Mouse (Mus musculus) CH12.LX (cell line): ENCODE data around the gene Pcdh7. TPM values are rescaled to one million over a fixed set of nuclear protein-coding genes. Genes with fewer than 3 reads are reported as not detected.

Experiments
- DNase-seq: peaks from one replicate; pipeline ENCODE4 v3.0.0-alpha.2; 2013; ENCODE audit errors: extremely low read depth
- H3K27ac ChIP-seq: 2 replicates; pipeline ENCODE4 v1.5.1; 2012; ENCODE audit warnings: low read depth, mild to moderate bottlenecking, control low read depth, moderate library complexity; ENCODE audit not compliant: insufficient read depth
- H3K27me3 ChIP-seq: replicated peaks from 2 replicates; pipeline ENCODE3; 2012; ENCODE audit warnings: inconsistent platforms
- H3K36me3 ChIP-seq, 2 experiments: replicated peaks in 1 of 2; 2 replicates each; pipeline versions ENCODE3 to v1.6.1; 2012; ENCODE audit warnings: inconsistent platforms in 1 of 2, low read length in 1 of 2, mild to moderate bottlenecking in 1 of 2, mixed read lengths in 1 of 2, moderate library complexity in 1 of 2; ENCODE audit not compliant: control insufficient read depth in 1 of 2, insufficient read depth in 1 of 2
- H3K4me1 ChIP-seq, 2 experiments: 2 replicates each; pipeline ENCODE4 v1.6.1; 2012; ENCODE audit warnings: inconsistent platforms in 1 of 2, moderate library complexity in 1 of 2; ENCODE audit not compliant: insufficient read depth in 2 of 2, control insufficient read depth in 1 of 2
- H3K4me2 ChIP-seq: 2 replicates; pipeline ENCODE4 v1.6.1; 2012; ENCODE audit warnings: low read depth, mild to moderate bottlenecking, control low read depth; ENCODE audit not compliant: poor library complexity, insufficient read depth, severe bottlenecking
- H3K4me3 ChIP-seq, 3 experiments: fragments of 150-350 bp in 1 of 3; sonication (generic) in 1 of 3; replicated peaks in 1 of 3; 2 replicates each; pipeline versions ENCODE3 to v1.5.1; 2011 to 2012; ENCODE audit warnings: low read depth in 2 of 3, low read length in 2 of 3, mild to moderate bottlenecking in 2 of 3, moderate library complexity in 2 of 3, control low read depth in 1 of 3, improper control_type of control experiment in 1 of 3, inconsistent platforms in 1 of 3, mixed read lengths in 1 of 3; ENCODE audit not compliant: poor library complexity in 1 of 3
- H3K79me2 ChIP-seq: replicated peaks from 2 replicates; pipeline ENCODE4 v1.6.1; 2012; ENCODE audit warnings: mild to moderate bottlenecking, moderate library complexity; ENCODE audit not compliant: control insufficient read depth, poor library complexity, insufficient read depth, severe bottlenecking; ENCODE audit errors: extremely low read depth
- H3K9ac ChIP-seq: 2 replicates; pipeline ENCODE4 v1.6.1; 2012; ENCODE audit warnings: low read depth, mild to moderate bottlenecking, control low read depth, moderate library complexity; ENCODE audit not compliant: insufficient read depth
- H3K9me3 ChIP-seq: replicated peaks from 2 replicates; pipeline ENCODE3; 2012; ENCODE audit warnings: low read length, inconsistent platforms, mixed read lengths
- BHLHE40 ChIP-seq: IDR thresholded peaks from 2 replicates; pipeline ENCODE4 v1.6.1; 2011; ENCODE audit warnings: mild to moderate bottlenecking, low read depth, low read length, improper control_type of control experiment
- CHD2 ChIP-seq: IDR thresholded peaks from 2 replicates; pipeline ENCODE4 v1.6.1; 2011; ENCODE audit warnings: low read length, improper control_type of control experiment
- E2F4 ChIP-seq: IDR thresholded peaks from 2 replicates; pipeline ENCODE4 v1.6.1; 2011; ENCODE audit warnings: low read depth, low read length, improper control_type of control experiment; ENCODE audit not compliant: insufficient replicate concordance
- EP300 ChIP-seq: IDR thresholded peaks from 2 replicates; pipeline ENCODE4 v1.6.1; 2011; ENCODE audit warnings: low read length, improper control_type of control experiment
- JUN ChIP-seq: IDR thresholded peaks from 2 replicates; pipeline ENCODE4 v1.6.1; 2011; ENCODE audit warnings: low read depth, mild to moderate bottlenecking, low read length, improper control_type of control experiment, moderate library complexity; ENCODE audit not compliant: insufficient read depth
- JUND ChIP-seq: conservative IDR thresholded peaks from 2 replicates; pipeline ENCODE4 v1.6.1; 2011; ENCODE audit warnings: low read depth, low read length, improper control_type of control experiment
- KAT2A ChIP-seq: IDR thresholded peaks from 2 replicates; pipeline ENCODE4 v1.6.1; 2012; ENCODE audit warnings: low read length, improper control_type of control experiment, inconsistent platforms; ENCODE audit not compliant: insufficient replicate concordance
- MAFK ChIP-seq: IDR thresholded peaks from 2 replicates; pipeline ENCODE4 v1.6.1; 2011; ENCODE audit warnings: low read length, improper control_type of control experiment; ENCODE audit not compliant: insufficient replicate concordance
- MAX ChIP-seq: IDR thresholded peaks from 2 replicates; pipeline ENCODE4 v1.6.1; 2011; ENCODE audit warnings: low read length, improper control_type of control experiment
- MAZ ChIP-seq: IDR thresholded peaks from 2 replicates; pipeline ENCODE4 v1.6.1; 2012; ENCODE audit warnings: low read depth, mild to moderate bottlenecking, inconsistent platforms, low read length, improper control_type of control experiment, moderate library complexity
- MXI1 ChIP-seq: IDR thresholded peaks from 2 replicates; pipeline ENCODE4 v1.6.1; 2011; ENCODE audit warnings: mild to moderate bottlenecking, low read depth, low read length, improper control_type of control experiment
- MYC ChIP-seq: IDR thresholded peaks from 2 replicates; pipeline ENCODE4 v1.6.1; 2011; ENCODE audit warnings: low read depth, mild to moderate bottlenecking, improper control_type of control experiment, low read length
- NELFE ChIP-seq: IDR thresholded peaks from 2 replicates; pipeline ENCODE4 v1.6.1; 2011; ENCODE audit warnings: low read depth, low read length, improper control_type of control experiment
- POLR2AphosphoS2 ChIP-seq: IDR thresholded peaks from 2 replicates; pipeline ENCODE4 v1.6.1; 2011; ENCODE audit warnings: low read depth, low read length, improper control_type of control experiment
- SMC3 ChIP-seq: IDR thresholded peaks from 2 replicates; pipeline ENCODE4 v1.6.1; 2011; ENCODE audit warnings: low read depth, low read length, improper control_type of control experiment
- TBP ChIP-seq: conservative IDR thresholded peaks from 2 replicates; pipeline ENCODE4 v1.6.1; 2011; ENCODE audit warnings: low read depth, low read length, improper control_type of control experiment
- TCF12 ChIP-seq: IDR thresholded peaks from 2 replicates; pipeline ENCODE4 v1.6.1; 2014; ENCODE audit warnings: low read depth, mild to moderate bottlenecking, inconsistent platforms, low read length, improper control_type of control experiment
- UBTF ChIP-seq: IDR thresholded peaks from 2 replicates; pipeline ENCODE4 v1.6.1; 2012; ENCODE audit warnings: low read depth, mild to moderate bottlenecking, inconsistent platforms, low read length, improper control_type of control experiment, moderate library complexity
- USF1 ChIP-seq: IDR thresholded peaks from 2 replicates; pipeline ENCODE4 v1.6.1; 2014; ENCODE audit warnings: low read depth, mild to moderate bottlenecking, inconsistent platforms, low read length, improper control_type of control experiment
- USF2 ChIP-seq: conservative IDR thresholded peaks from 2 replicates; pipeline ENCODE4 v1.6.1; 2011; ENCODE audit warnings: low read depth, low read length, improper control_type of control experiment
- ZMIZ1 ChIP-seq: IDR thresholded peaks from 2 replicates; pipeline ENCODE4 v1.6.1; 2012; ENCODE audit warnings: low read depth, mild to moderate bottlenecking, inconsistent platforms, low read length, improper control_type of control experiment
- ZNF384 ChIP-seq: IDR thresholded peaks from 2 replicates; pipeline ENCODE4 v1.6.1; 2012; ENCODE audit warnings: low read depth, low read length, improper control_type of control experiment, inconsistent platforms
- dilution Hi-C: fragments of 300-500 bp; cut with MboI; formaldehyde crosslinking; loops from 2 replicates; pipeline ENCODE4 v1.14.3; 2020; ENCODE audit warnings: low sequenced_read_pairs; ENCODE audit not compliant: extremely low pct_unique_long_range_greater_than_20kb, extremely low pct_ligation_motif_present
- in situ Hi-C: fragments of 300-500 bp; cut with MboI; formaldehyde crosslinking; loops from 3 replicates; pipeline ENCODE4 v1.14.3; 2019; ENCODE audit warnings: low sequenced_read_pairs, low pct_ligation_motif_present, low pct_unique_long_range_greater_than_20kb, mixed read lengths
- polyA plus RNA-seq: library from polyadenylated mRNA; unstranded; fragments of >175 nt; gene quantifications from 2 replicates; pipeline ENCODE4 v1.2.1, GENCODE M21; 2012; ENCODE audit warnings: low read depth; ENCODE audit not compliant: insufficient read length
- total RNA-seq, 2 experiments: library from RNA; depleted of rRNA; stranded (reverse); fragments of 300-350 nt in 1 of 2; fragments of >200 nt in 1 of 2; gene quantifications; 2 replicates each; pipeline ENCODE4 v1.2.3; 2012 to 2014

The Pcdh7 gene
- total and polyA plus RNA-seq, 3 experiments = not detected

GRCm38 (mm10) chr5:57717238-57717905 lies 395 bp upstream of the Pcdh7 start:
- no peaks in the 10 kb centered on the region for H3K27me3 ChIP-seq
- no peak overlapping the region for H3K9ac ChIP-seq
- H3K36me3 ChIP-seq = no peaks in the 10 kb centered on the region
- TF ChIP-seq TBP (no peak), SMC3 (no peak), EP300 (no peak), ZMIZ1 (no peak), JUND (no peak), USF1 (no peak), MAZ (no peak), UBTF (no peak), ZNF384 (no peak), MXI1 (no peak), E2F4 (no peak), KAT2A (no peak), TCF12 (no peak), MAX (no peak), MAFK (no peak)
- no peak overlapping the region for H3K4me3 ChIP-seq
- H3K9me3 ChIP-seq = peaks cover 71% of the 10 kb centered on the region
- no peaks in the 10 kb centered on the region for H3K79me2 ChIP-seq
- no peak overlapping the region for H3K4me2 ChIP-seq
- DNase-seq = no peak
- in situ Hi-C loops (no loop called here), dilution Hi-C loops (no loop called here)
- no peaks in the 10 kb centered on the region for H3K4me1 ChIP-seq
- H3K27ac ChIP-seq = no peak overlapping the region

GRCm38 (mm10) chr5:57718876-57719593 lies 1.3 kb downstream of the Pcdh7 start:
- dilution Hi-C loops (no loop called here), in situ Hi-C loops (no loop called here)
- DNase-seq = no peak
- Histone ChIP-seq H3K4me1 (no peaks in the 10 kb centered on the region), H3K9ac (no peak overlapping the region), H3K27me3 (no peaks in the 10 kb centered on the region), H3K4me2 (no peak overlapping the region), H3K79me2 (no peaks in the 10 kb centered on the region), H3K27ac (no peak overlapping the region)
- no peak for TF ChIP-seq MAZ
- no peak for TF ChIP-seq USF1
- TF ChIP-seq MAX = no peak
- TF ChIP-seq BHLHE40 = no peak
- no peak for TF ChIP-seq POLR2AphosphoS2
- no peak for TF ChIP-seq NELFE
- no peak for TF ChIP-seq MYC
- no peak for TF ChIP-seq USF2
- TF ChIP-seq JUN = no peak
- no peak for TF ChIP-seq CHD2
- TF ChIP-seq, all 38 proteins: peak for 0
- Histone ChIP-seq H3K9me3 (peaks cover 71% of the 10 kb centered on the region), H3K4me3 (no peak overlapping the region), H3K36me3 (no peaks in the 10 kb centered on the region)
